Mouse (Mus musculus): ENCODE data around the gene Plbd2. TPM values are rescaled to one million over a fixed set of nuclear protein-coding genes. Genes with fewer than 3 reads are reported as not detected.
A peak's percentile ranks its signal among the peaks of the same experiment; 100 is the strongest.

The Plbd2 gene
- polyA plus RNA-seq (2015; fragmentation: Nextera tagmentation; extraction: Ambion mirVana), result 58.9 and 63.4 TPM in 2 replicates

DNA sequence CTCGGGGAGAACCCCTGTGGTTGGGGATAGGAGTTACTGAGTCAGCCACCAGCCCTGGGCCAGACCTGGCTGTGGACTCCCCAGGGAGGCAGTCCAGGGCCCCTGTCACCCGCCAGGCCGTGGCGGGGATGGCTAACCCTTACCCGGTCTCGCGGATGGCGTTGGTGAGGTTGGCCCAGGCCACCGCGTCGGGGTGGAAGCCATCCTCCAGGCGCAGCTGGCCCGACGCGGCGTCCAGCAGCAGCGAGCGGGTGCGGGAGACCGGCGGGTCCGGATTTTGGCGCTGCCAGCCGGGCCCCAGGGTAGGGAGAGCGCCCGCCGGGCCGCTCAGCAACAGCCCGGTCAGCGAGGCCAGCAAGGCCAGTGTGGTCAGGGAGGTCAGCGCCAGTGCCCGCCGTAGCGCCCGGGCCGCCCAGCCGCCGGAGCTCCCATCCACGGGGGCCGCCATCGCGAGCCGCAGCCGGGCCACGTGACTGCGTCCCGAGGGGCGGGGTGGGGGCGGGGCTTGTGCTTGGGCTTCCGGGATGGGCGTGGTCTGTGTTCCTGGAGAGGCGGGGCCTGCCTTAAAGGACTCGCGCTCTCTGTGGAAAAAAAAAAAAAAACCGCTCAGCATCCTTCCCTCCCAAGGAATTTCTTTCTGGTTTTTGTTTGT, at the start of gene Plbd2:
Gene Plbd2, minus strand, starts transcription at position 482 of the 652 bp plus-strand sequence.
- H3K27me3 ChIP-seq, result no peaks in the 10 kb centered on the region
- H3K4me2 ChIP-seq, result peak within 1 kb of the TSS; percentile 91
- WGBS, result 0% methylated on average over 50 of the region's 55 CpGs
- peak within 1 kb of the TSS; percentile 81 for H3K4me3 ChIP-seq
- peak within 1 kb of the TSS; percentile 83 for H3K9ac ChIP-seq
- 0 out of 2 replicates have a peak, but pooled peaks cover 6% of the 10 kb centered on the region for H3K36me3 ChIP-seq
- H3K4me1 ChIP-seq, result peaks cover 31% of the 10 kb centered on the region
- H3K9me3 ChIP-seq, result no peaks in the 10 kb centered on the region
- H3K27ac ChIP-seq, result no peak within 1 kb of the TSS
- peak; percentile 49; the same call in 1 of the 2 replicates for ATAC-seq (ENCODE audit: insufficient number of reproducible peaks, low FRiP score, low TSS enrichment, low read depth)

DNA sequence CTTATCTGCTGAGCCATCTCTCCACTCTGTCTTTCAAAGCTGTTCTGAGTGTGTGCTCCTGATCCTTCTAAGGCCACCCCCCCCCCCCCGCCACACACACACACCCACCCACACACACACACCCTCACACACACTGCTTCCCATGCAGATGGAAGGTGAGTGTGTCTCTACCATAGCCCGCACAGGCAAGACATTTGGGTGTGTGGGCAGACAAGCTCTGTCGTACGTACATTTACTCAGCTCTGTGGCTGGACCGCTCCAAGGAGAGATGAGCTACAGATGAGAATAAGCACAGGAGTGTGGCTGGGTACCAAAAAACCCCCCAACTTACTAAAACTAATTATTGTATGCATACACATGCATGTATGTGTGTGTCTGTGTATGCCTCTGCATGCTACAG, 47.2 kb upstream of the Plbd2 start:
- Histone ChIP-seq H3K9me3 (no peaks in the 10 kb centered on the region), H3K27me3 (no peaks in the 10 kb centered on the region), H3K4me3 (no peak overlapping the region), H3K4me1 (no peaks in the 10 kb centered on the region), H3K27ac (no peak overlapping the region), H3K36me3 (peaks cover 71% of the 10 kb centered on the region), H3K9ac (no peak overlapping the region), H3K4me2 (no peak overlapping the region)
- 100% methylated on average over 5 of the region's 5 CpGs for WGBS
- ATAC-seq (ENCODE audit: insufficient number of reproducible peaks, low FRiP score, low TSS enrichment, low read depth), result no peak

GRCm38 (mm10) chr5:120550137-120550536, 46.7 kb upstream of the Plbd2 start:
- no peak for ATAC-seq (ENCODE audit: insufficient number of reproducible peaks, low FRiP score, low TSS enrichment, low read depth)
- Histone ChIP-seq H3K4me2 (no peak overlapping the region), H3K36me3 (peaks cover 68% of the 10 kb centered on the region), H3K4me3 (no peak overlapping the region), H3K4me1 (no peaks in the 10 kb centered on the region), H3K27ac (no peak overlapping the region), H3K27me3 (no peaks in the 10 kb centered on the region), H3K9me3 (no peaks in the 10 kb centered on the region), H3K9ac (no peak overlapping the region)
- 84% methylated on average over 5 of the region's 5 CpGs for WGBS

GRCm38 (mm10) chr5:120548236-120548850, 44.9 kb upstream of the Plbd2 start:
- H3K36me3 ChIP-seq, result peaks cover 65% of the 10 kb centered on the region
- no peaks in the 10 kb centered on the region for H3K27me3 ChIP-seq
- no peak overlapping the region for H3K4me3 ChIP-seq
- H3K27ac ChIP-seq, result no peak overlapping the region
- no peak overlapping the region for H3K4me2 ChIP-seq
- no peak overlapping the region for H3K9ac ChIP-seq
- H3K4me1 ChIP-seq, result no peaks in the 10 kb centered on the region
- no peaks in the 10 kb centered on the region for H3K9me3 ChIP-seq
- ATAC-seq (ENCODE audit: insufficient number of reproducible peaks, low FRiP score, low TSS enrichment, low read depth), result no peak
- WGBS, result 69% methylated on average over 11 of the region's 11 CpGs

DNA sequence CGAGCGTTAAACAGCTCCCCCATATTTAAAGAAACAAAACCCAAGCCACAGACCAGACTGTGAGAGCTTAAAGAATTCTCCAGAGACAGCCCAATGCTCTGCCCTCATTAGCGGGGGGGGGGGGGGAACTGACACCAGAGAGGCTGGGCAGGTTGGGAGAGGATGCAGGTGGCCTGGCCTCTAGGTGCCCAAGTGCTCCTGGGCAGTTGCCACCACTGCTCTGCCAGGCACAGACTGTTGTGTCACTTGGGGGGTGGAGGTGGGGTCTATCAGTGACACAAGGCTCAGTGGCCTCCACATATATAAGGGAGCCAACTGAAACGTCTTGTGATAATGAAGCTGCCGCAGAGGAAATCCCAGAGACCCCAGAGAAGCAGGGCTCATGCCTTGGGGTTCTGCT, 33.2 kb upstream of the Plbd2 start:
- Histone ChIP-seq H3K36me3 (peaks cover 47% of the 10 kb centered on the region), H3K27ac (peak overlapping the region; percentile 71; the same call in 1 of the 2 replicates), H3K4me2 (no peak overlapping the region), H3K9ac (no peak overlapping the region), H3K4me3 (no peak overlapping the region), H3K4me1 (peaks cover 31% of the 10 kb centered on the region), H3K27me3 (no peaks in the 10 kb centered on the region), H3K9me3 (no peaks in the 10 kb centered on the region)
- ATAC-seq (ENCODE audit: insufficient number of reproducible peaks, low FRiP score, low TSS enrichment, low read depth), result no peak
- 67% methylated on average over 5 of the region's 5 CpGs for WGBS

GRCm38 (mm10) chr5:120536046-120536445, 32.6 kb upstream of the Plbd2 start:
- no peaks in the 10 kb centered on the region for H3K27me3 ChIP-seq
- no peak overlapping the region for H3K4me2 ChIP-seq
- H3K4me3 ChIP-seq, result no peak overlapping the region
- no peak for ATAC-seq (ENCODE audit: insufficient number of reproducible peaks, low FRiP score, low TSS enrichment, low read depth)
- peaks cover 31% of the 10 kb centered on the region for H3K4me1 ChIP-seq
- no peaks in the 10 kb centered on the region for H3K9me3 ChIP-seq
- H3K36me3 ChIP-seq, result peaks cover 43% of the 10 kb centered on the region
- H3K27ac ChIP-seq, result peak overlapping the region; percentile 71
- H3K9ac ChIP-seq, result no peak overlapping the region
- WGBS, result 60% methylated on average over 13 of the region's 13 CpGs

- H3K36me3 ChIP-seq, result peaks cover 30% of the 10 kb centered on the region
- H3K9ac ChIP-seq, result no peak overlapping the region
- no peak for ATAC-seq (ENCODE audit: insufficient number of reproducible peaks, low FRiP score, low TSS enrichment, low read depth)
- peaks cover 31% of the 10 kb centered on the region for H3K4me1 ChIP-seq
- no peak overlapping the region for H3K4me3 ChIP-seq
- no peaks in the 10 kb centered on the region for H3K27me3 ChIP-seq
- 15% methylated on average over 2 of the region's 2 CpGs for WGBS
- peak overlapping the region; percentile 72 for H3K27ac ChIP-seq
- H3K4me2 ChIP-seq, result 0 out of 2 replicates have a peak overlapping the region, but pooled peaks have one; percentile 3
- no peaks in the 10 kb centered on the region for H3K9me3 ChIP-seq
Observed at GRCm38 (mm10) chr5:120534686-120535075, 31.3 kb upstream of the Plbd2 start.

- Histone ChIP-seq H3K27ac (peak overlapping the region; percentile 72), H3K9ac (no peak overlapping the region), H3K9me3 (no peaks in the 10 kb centered on the region), H3K4me2 (0 out of 2 replicates have a peak overlapping the region, but pooled peaks have one; percentile 3), H3K27me3 (no peaks in the 10 kb centered on the region), H3K4me1 (peaks cover 31% of the 10 kb centered on the region), H3K36me3 (peaks cover 25% of the 10 kb centered on the region), H3K4me3 (no peak overlapping the region)
- ATAC-seq (ENCODE audit: insufficient number of reproducible peaks, low FRiP score, low TSS enrichment, low read depth), result no peak; the same call in 1 of the 2 replicates
- 16% methylated on average over 15 of the region's 15 CpGs for WGBS
Observed at GRCm38 (mm10) chr5:120534071-120534685, 30.8 kb upstream of the Plbd2 start.

- H3K4me1 ChIP-seq, result peaks cover 29% of the 10 kb centered on the region
- H3K9ac ChIP-seq, result no peak overlapping the region
- H3K4me3 ChIP-seq, result no peak overlapping the region
- no peaks in the 10 kb centered on the region for H3K27me3 ChIP-seq
- H3K27ac ChIP-seq, result no peak overlapping the region
- 81% methylated on average over 8 of the region's 8 CpGs for WGBS
- no peak for ATAC-seq (ENCODE audit: insufficient number of reproducible peaks, low FRiP score, low TSS enrichment, low read depth)
- no peaks in the 10 kb centered on the region for H3K9me3 ChIP-seq
- peaks cover 6% of the 10 kb centered on the region; the same call in 1 of the 2 replicates for H3K36me3 ChIP-seq
- no peak overlapping the region for H3K4me2 ChIP-seq
Observed at GRCm38 (mm10) chr5:120531631-120532030, 28.2 kb upstream of the Plbd2 start.

- no peaks in the 10 kb centered on the region for H3K27me3 ChIP-seq
- no peak overlapping the region for H3K4me2 ChIP-seq
- 80% methylated on average over 17 of the region's 20 CpGs for WGBS
- no peaks in the 10 kb centered on the region for H3K9me3 ChIP-seq
- H3K4me1 ChIP-seq, result no peaks in the 10 kb centered on the region
- no peak for ATAC-seq (ENCODE audit: insufficient number of reproducible peaks, low FRiP score, low TSS enrichment, low read depth)
- H3K9ac ChIP-seq, result no peak overlapping the region
- no peak overlapping the region for H3K27ac ChIP-seq
- peaks cover 11% of the 10 kb centered on the region for H3K36me3 ChIP-seq
- H3K4me3 ChIP-seq, result no peak overlapping the region
Observed at GRCm38 (mm10) chr5:120527296-120527964, 24.0 kb upstream of the Plbd2 start.

DNA sequence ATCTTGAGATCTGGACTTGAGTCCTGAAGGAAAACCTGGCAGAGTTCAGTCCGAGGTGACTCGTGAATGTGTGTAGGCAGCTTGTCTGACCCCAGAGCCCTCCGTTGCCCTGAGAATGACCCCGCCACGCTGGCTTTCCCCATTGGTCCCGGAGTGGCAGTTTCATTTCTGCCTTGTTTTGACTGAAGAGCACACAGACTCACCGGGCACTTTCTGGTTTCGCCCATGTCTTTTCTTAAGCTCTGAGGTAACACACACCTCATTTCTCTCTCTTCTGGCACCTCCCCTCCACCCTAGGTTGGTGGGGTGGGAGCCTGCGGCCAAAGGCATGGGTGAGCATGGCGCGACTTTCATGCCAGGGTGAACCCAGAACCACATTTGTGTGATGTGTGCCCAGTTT, 22.9 kb upstream of the Plbd2 start:
- ATAC-seq (ENCODE audit: insufficient number of reproducible peaks, low FRiP score, low TSS enrichment, low read depth), result no peak
- Histone ChIP-seq H3K4me1 (no peaks in the 10 kb centered on the region), H3K27me3 (no peaks in the 10 kb centered on the region), H3K27ac (no peak overlapping the region), H3K4me3 (no peak overlapping the region), H3K9me3 (no peaks in the 10 kb centered on the region), H3K4me2 (no peak overlapping the region), H3K9ac (no peak overlapping the region), H3K36me3 (peaks cover 19% of the 10 kb centered on the region)
- 63% methylated on average over 11 of the region's 11 CpGs for WGBS

All from limb, embryonic 15.5 days (tissue).